Mouse (Mus musculus): ENCODE data around the gene Tlr12. TPM values are rescaled to one million over a fixed set of nuclear protein-coding genes. Genes with fewer than 3 reads are reported as not detected.
"Not testable (repeated sequence)": the region's sequence is repeated elsewhere in the genome, so short reads cannot be mapped to it uniquely, and the experiment has no call there.

Tlr12 gene
- polyA plus RNA-seq, 1 experiment from 2014 or later: 1.2 TPM

DNA sequence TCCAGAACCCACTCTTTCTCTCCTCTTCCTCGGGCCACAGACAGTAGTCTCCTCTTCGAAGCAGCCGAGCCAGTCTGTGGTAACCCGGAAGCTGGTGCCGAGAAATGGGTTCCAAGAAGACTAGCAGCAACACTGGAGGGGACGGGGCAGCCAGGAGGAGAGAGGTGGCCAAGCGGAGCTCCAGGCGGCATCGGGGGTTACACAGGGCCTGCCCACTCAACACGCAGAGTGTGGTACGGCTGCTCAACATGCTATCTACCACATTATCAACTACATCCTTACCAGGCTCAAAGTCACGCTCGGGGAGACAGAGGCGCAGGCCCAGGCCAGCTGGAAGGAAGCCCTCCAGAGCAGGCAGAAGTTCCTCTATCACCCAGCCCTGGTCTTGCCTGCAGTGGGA, 2.7 kb downstream of the Tlr12 start:
- Histone ChIP-seq H3K36me3 (no peaks in the 10 kb centered on the region), H3K27me3 (peaks cover 16% of the 10 kb centered on the region), H3K4me3 (no peak overlapping the region), H3K9ac (replicated peaks) (no peak overlapping the region), H3K4me1 (peaks cover 2% of the 10 kb centered on the region), H3K27ac (replicated peaks) (no peak overlapping the region), H3K4me2 (replicated peaks) (no peak overlapping the region), H3K9me3 (no peaks in the 10 kb centered on the region)
- WGBS: 90% methylated on average over 14 of the region's 14 CpGs
- ATAC-seq (ENCODE audit: low FRiP score, low read depth): no peak

DNA sequence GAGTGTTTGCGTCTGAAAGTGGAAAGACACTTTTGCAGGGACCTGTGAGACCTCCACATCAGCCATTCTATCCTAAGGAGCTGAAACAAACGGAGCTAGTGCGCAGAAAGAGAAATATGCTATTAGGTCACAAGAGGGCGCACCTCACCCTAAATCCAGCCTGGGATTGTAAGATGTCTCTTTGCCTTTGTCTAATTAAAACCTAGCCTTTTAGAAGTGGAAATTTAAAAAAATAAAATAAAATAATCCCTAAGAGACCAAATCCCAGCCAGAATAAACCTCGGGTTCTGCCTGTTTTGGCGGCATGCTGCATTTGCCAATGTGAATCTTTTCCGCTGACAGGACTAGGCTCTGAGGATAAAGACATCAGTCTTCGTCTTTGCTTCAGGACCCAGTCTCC, 5.1 kb downstream of the Tlr12 start:
- no peak overlapping the region for H3K9ac ChIP-seq (replicated peaks)
- no peaks in the 10 kb centered on the region for H3K9me3 ChIP-seq
- 20% methylated on average over 8 of the region's 8 CpGs for WGBS
- peaks cover 14% of the 10 kb centered on the region for H3K4me1 ChIP-seq
- no peak overlapping the region for H3K4me2 ChIP-seq (replicated peaks)
- H3K4me3 ChIP-seq: no peak overlapping the region
- H3K36me3 ChIP-seq: no peaks in the 10 kb centered on the region
- no peak overlapping the region for H3K27ac ChIP-seq (replicated peaks)
- H3K27me3 ChIP-seq: peaks cover 16% of the 10 kb centered on the region
- no peak for ATAC-seq (ENCODE audit: low FRiP score, low read depth)

DNA sequence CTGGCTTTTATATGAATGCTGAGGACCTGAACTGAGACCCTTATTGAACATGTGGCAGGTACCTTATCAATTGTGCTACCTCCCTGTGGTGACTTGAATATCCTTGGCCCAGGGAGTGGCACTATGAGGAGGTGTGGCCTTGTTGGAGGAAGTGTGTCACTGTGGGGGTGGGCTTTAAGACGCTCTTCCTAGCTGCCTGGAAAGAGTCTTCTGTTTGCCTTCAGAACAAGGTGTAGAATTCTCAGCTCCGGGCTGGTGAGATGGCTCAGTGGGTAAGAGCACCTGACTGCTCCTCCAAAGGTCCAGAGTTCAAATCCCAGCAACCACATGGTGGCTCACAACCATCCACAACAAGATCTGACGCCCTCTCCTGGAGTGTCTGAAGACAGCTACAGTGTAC, 6.7 kb downstream of the Tlr12 start:
- H3K4me1 ChIP-seq: peaks cover 14% of the 10 kb centered on the region
- H3K9me3 ChIP-seq; H3K27me3 ChIP-seq; H3K9ac ChIP-seq (replicated peaks); ATAC-seq (ENCODE audit: low FRiP score, low read depth); H3K27ac ChIP-seq (replicated peaks); H3K4me2 ChIP-seq (replicated peaks); H3K36me3 ChIP-seq; H3K4me3 ChIP-seq: not testable (repeated sequence)
- WGBS: 86% methylated on average over 3 of the region's 3 CpGs

DNA sequence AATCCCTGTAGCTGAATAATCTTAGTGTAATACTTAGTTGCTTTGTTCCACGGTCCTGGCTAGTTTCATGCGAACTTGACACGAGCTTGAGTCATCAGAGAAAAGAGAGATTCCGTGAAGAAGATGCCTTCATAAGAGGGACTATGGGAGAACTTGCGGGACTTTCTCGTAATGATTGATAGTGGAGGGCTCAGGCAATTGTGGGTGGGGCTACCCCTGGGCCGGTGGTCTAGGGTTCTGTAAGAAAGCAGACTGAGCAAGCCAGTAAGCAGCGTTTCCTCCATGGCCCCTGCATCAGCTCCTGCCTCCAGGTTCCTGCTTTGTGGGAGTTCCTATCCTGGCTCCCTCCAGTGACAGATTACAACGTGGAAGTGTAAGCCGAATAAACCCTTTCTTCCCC, 7.7 kb downstream of the Tlr12 start:
- no peak overlapping the region for H3K9ac ChIP-seq (replicated peaks)
- H3K9me3 ChIP-seq: no peaks in the 10 kb centered on the region
- ATAC-seq (ENCODE audit: low FRiP score, low read depth): no peak
- H3K4me1 ChIP-seq: peaks cover 14% of the 10 kb centered on the region
- no peaks in the 10 kb centered on the region for H3K27me3 ChIP-seq
- peak overlapping the region; percentile 75 for H3K4me2 ChIP-seq (replicated peaks)
- no peak overlapping the region for H3K27ac ChIP-seq (replicated peaks)
- WGBS: 27% methylated on average over 10 of the region's 10 CpGs
- peak overlapping the region; percentile 73 for H3K4me3 ChIP-seq
- H3K36me3 ChIP-seq: no peaks in the 10 kb centered on the region

DNA sequence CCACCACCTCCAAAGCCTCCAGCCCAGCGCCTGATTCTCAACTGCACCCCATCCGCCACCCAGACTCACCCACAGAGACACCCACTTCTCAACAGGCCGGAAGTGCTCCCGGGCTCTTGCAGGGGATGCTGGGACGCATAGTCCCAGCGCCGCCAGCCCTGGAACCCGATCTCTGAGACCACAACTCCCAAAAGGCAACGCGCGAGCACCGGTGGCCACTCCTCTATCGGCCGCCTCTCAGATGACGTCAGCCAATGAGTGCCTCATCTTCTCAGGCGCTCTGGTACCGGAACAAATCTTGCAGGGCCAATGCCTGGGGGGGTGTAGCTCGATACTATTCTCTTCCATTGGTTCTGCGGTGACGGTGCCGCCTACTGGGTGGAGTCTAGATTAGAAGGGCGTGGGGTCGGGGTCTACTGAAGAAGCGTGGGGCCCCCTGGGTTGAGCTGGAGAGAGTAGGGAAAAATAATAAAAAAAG, 8.5 kb downstream of the Tlr12 start, which contains the start of gene Zscan20:
Gene Zscan20, minus strand, starts transcription at position 174 of the 478 bp plus-strand sequence.
- Histone ChIP-seq H3K27me3 (no peaks in the 10 kb centered on the region), H3K4me3 (peak within 1 kb of the TSS; percentile 73), H3K4me1 (peaks cover 14% of the 10 kb centered on the region), H3K9ac (replicated peaks) (peak within 1 kb of the TSS; percentile 83), H3K27ac (replicated peaks) (peak within 1 kb of the TSS; percentile 55), H3K4me2 (replicated peaks) (peak within 1 kb of the TSS; percentile 75), H3K9me3 (no peaks in the 10 kb centered on the region), H3K36me3 (no peaks in the 10 kb centered on the region)
- ATAC-seq (ENCODE audit: low FRiP score, low read depth): peak; percentile 96
- WGBS: under 1% methylated on average over 24 of the region's 24 CpGs

DNA sequence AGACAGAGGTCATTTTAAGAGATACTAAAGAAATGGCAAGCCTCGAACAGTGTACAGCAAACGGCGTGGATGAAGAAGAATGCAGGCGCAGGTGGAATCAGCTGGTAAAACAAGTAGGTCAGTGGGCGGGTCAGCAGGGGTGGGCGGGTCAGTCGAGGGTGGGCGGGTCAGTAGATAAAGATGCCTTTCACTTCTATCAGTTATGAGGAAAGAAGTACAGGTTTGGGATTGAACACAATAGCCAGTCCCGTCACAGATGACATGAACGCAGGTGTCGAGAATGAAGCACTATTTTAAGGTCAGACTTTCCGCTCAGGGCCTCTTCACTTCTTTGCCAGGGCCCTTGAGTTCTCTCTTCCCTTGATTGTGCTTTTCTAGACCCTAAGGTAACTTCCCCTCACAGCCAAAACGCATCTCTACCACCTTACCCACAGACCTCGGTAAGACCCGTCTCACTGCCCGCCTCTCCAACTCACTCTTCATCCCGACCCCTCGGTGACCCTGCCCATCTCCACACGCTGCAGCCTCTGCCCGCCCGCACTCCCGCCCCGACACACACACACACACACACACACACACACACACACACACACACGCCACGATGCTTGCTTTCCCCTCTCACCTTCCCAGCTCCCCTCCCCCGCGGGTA, 9.0 kb downstream of the Tlr12 start:
- H3K4me3 ChIP-seq: peak overlapping the region; percentile 73
- H3K9me3 ChIP-seq: no peaks in the 10 kb centered on the region
- H3K27ac ChIP-seq (replicated peaks): peak overlapping the region; percentile 55
- peak overlapping the region; percentile 75 for H3K4me2 ChIP-seq (replicated peaks)
- peak; percentile 82 for ATAC-seq (ENCODE audit: low FRiP score, low read depth)
- WGBS: 12% methylated on average over 22 of the region's 27 CpGs
- H3K27me3 ChIP-seq: no peaks in the 10 kb centered on the region
- H3K36me3 ChIP-seq: peaks cover 3% of the 10 kb centered on the region
- peaks cover 14% of the 10 kb centered on the region for H3K4me1 ChIP-seq
- H3K9ac ChIP-seq (replicated peaks): peak overlapping the region; percentile 83

DNA sequence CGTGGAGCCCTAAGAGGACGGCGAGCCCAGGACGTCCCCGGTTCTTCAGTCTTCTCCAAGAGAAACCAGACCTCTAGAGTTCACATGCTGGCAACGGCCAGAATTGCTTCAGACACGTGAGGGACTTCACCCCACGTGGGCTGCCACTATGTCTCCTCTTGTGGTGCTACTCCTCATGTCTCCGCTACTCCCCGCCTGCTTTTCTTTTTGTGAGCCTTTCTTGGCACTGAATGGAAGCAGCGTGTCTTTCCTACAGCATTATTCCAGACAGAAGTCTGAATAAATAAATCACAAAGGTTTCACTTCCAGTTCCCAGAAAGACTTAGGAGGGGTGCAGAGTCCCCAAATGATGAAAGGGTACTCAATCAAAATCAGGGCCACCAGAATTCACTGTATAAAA, 10.8 kb downstream of the Tlr12 start:
- no peaks in the 10 kb centered on the region for H3K27me3 ChIP-seq
- no peak overlapping the region for H3K4me3 ChIP-seq
- ATAC-seq (ENCODE audit: low FRiP score, low read depth): no peak
- H3K27ac ChIP-seq (replicated peaks): no peak overlapping the region
- no peak overlapping the region for H3K4me2 ChIP-seq (replicated peaks)
- no peaks in the 10 kb centered on the region for H3K9me3 ChIP-seq
- no peak overlapping the region for H3K9ac ChIP-seq (replicated peaks)
- peaks cover 20% of the 10 kb centered on the region for H3K36me3 ChIP-seq
- 87% methylated on average over 11 of the region's 11 CpGs for WGBS
- H3K4me1 ChIP-seq: peaks cover 14% of the 10 kb centered on the region

DNA sequence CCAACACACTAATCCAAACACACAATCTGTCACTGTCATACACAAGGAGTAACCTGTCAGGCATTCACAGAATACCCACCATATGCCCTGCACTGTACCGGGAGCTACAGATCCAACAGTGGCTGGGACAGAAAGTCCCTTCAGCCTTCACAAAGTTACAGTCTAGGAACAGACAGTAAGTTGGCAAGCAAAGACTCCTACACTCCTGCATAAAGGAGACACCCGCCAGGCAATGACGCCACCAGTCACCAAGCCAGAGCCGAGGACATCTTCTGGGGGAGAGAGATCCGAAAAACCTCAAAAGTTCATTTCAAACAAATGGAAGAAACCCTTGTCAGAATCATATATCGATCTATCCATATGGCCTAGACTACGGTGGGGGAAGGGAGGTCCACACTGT, 11.8 kb downstream of the Tlr12 start:
- Histone ChIP-seq H3K4me3 (no peak overlapping the region), H3K9me3 (no peaks in the 10 kb centered on the region), H3K27ac (replicated peaks) (no peak overlapping the region), H3K9ac (replicated peaks) (no peak overlapping the region), H3K4me2 (replicated peaks) (no peak overlapping the region), H3K27me3 (no peaks in the 10 kb centered on the region), H3K36me3 (peaks cover 31% of the 10 kb centered on the region), H3K4me1 (peaks cover 14% of the 10 kb centered on the region)
- WGBS: 94% methylated on average over 7 of the region's 7 CpGs
- ATAC-seq (ENCODE audit: low FRiP score, low read depth): no peak

DNA sequence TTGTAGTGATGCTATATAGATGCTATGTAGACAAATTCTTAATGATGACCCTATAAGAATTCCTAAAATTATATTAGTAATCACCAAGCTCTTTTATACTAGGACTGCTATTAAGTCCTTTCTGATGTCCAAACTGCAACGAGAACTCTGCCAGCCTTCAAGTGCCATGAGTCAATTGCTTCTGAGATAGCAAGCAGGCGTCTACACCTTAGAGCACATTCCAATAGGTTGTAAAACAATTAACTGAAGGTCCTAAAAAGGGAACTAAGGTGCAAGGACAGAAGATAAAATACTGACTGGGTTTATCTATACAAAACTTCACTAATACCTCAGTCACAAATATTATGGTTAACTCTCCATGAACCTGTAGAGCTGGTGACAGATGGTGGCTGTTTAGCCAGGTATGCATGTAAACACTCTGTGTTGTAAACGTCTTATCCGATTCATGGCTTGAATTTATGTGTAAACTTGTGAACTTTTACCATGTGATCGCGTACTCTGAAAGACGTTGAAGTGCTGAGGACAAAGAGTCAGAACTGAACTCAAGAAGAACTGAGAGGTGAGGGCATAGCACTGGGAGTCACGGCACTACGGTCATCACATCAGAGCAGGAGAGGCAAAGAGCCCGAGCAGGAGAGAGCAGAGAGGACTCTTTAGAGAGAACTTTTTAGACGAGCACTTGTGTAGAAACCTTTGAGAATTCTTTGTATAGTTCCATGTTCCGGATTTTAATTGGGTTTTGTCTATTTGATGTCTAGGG, 20.4 kb downstream of the Tlr12 start:
- Histone ChIP-seq H3K4me1 (no peaks in the 10 kb centered on the region), H3K4me2 (replicated peaks) (no peak overlapping the region), H3K36me3 (peaks cover 32% of the 10 kb centered on the region), H3K9me3 (no peaks in the 10 kb centered on the region), H3K4me3 (no peak overlapping the region), H3K9ac (replicated peaks) (no peak overlapping the region), H3K27me3 (no peaks in the 10 kb centered on the region), H3K27ac (replicated peaks) (no peak overlapping the region)
- 94% methylated on average over 12 of the region's 12 CpGs for WGBS
- ATAC-seq (ENCODE audit: low FRiP score, low read depth): no peak

DNA sequence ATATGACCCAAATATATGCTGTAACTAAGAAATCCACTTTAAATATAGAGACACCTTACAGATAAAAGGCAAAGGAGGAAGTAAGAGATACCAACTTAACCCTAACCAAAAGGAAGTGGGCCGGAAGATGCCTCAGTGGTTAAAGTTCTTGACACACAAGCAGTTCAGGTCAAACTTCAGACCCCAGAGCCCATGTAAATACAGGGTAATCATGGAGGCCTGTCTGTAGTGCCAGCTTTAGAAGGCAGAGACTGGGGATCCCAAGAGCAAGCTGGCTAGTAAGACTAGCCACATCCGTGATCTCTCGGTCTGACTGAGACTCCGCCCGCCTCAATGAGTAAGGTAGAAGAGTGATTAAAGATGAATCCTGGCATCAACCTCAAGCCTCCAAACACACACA, 24.4 kb downstream of the Tlr12 start:
- H3K4me2 ChIP-seq (replicated peaks): no peak overlapping the region
- no peaks in the 10 kb centered on the region for H3K27me3 ChIP-seq
- no peak overlapping the region for H3K4me3 ChIP-seq
- 94% methylated on average over 5 of the region's 5 CpGs for WGBS
- H3K9ac ChIP-seq (replicated peaks): no peak overlapping the region
- H3K9me3 ChIP-seq: no peaks in the 10 kb centered on the region
- peaks cover 44% of the 10 kb centered on the region for H3K36me3 ChIP-seq
- no peaks in the 10 kb centered on the region for H3K4me1 ChIP-seq
- H3K27ac ChIP-seq (replicated peaks): no peak overlapping the region
- no peak for ATAC-seq (ENCODE audit: low FRiP score, low read depth)

DNA sequence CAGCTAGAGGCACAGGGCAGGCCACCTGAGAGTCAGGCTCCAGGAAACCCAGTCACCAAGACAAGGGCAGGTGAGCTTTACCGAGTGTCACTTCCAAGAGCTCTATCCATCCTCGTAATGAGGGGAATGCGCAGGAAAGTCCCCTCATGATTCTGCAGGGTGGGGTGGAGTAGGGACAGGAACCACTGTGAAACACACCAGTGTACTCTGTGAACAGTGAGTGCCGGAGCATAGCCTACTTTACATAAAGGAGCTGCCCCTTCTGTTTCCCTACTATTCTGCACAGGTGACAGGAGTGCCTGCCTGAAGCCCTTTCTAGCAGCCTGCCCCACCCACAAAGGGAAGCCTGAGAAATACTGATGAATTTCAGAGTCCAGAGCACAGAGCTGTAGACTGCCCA, 25.1 kb downstream of the Tlr12 start:
- no peak overlapping the region for H3K27ac ChIP-seq (replicated peaks)
- H3K9ac ChIP-seq (replicated peaks): no peak overlapping the region
- H3K4me3 ChIP-seq: no peak overlapping the region
- no peaks in the 10 kb centered on the region for H3K27me3 ChIP-seq
- H3K4me2 ChIP-seq (replicated peaks): no peak overlapping the region
- H3K4me1 ChIP-seq: no peaks in the 10 kb centered on the region
- no peaks in the 10 kb centered on the region for H3K9me3 ChIP-seq
- ATAC-seq (ENCODE audit: low FRiP score, low read depth): no peak
- peaks cover 50% of the 10 kb centered on the region for H3K36me3 ChIP-seq
- WGBS: 96% methylated on average over 4 of the region's 4 CpGs

DNA sequence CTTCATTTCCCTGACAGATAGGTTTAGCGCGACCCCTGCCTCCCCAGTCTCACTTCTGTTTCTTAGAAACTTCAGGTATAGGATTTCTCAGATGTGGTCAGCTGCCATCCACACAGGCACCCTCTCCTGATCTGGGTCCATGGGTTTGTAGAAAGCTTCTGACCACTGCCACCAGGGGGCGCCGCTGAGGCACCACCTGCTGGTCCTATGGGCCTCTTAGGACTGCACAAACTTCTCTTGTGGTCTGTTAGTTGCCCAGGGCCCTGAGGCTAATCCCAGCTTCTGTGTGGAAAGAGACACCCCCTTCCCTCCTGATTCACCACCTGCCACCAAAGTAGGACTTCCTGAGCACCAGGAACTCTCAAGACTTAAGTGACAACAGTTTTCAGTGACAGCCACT, 39.2 kb downstream of the Tlr12 start:
- no peak overlapping the region for H3K4me2 ChIP-seq (replicated peaks)
- ATAC-seq (ENCODE audit: low FRiP score, low read depth): no peak
- H3K27ac ChIP-seq (replicated peaks): no peak overlapping the region
- no peak overlapping the region for H3K9ac ChIP-seq (replicated peaks)
- H3K4me3 ChIP-seq: no peak overlapping the region
- peaks cover 39% of the 10 kb centered on the region for H3K9me3 ChIP-seq
- H3K4me1 ChIP-seq: no peaks in the 10 kb centered on the region
- H3K27me3 ChIP-seq: no peaks in the 10 kb centered on the region
- WGBS: 47% methylated on average over 4 of the region's 4 CpGs
- H3K36me3 ChIP-seq: peaks cover 58% of the 10 kb centered on the region

Measured in midbrain, embryonic 12.5 days (tissue).